Mouse (Mus musculus) effector memory CD4-positive, alpha-beta T cell, adult 5 months (primary cell): ENCODE results near the gene Vmn1r174. TPM values are rescaled to one million over a fixed set of nuclear protein-coding genes. Genes with fewer than 3 reads are reported as not detected.

Experiments used
- polyA plus RNA-seq: library from polyadenylated mRNA; unstranded; fragments of 100-300 nt; shearing (Covaris generic); gene quantifications from one replicate; pipeline ENCODE4 v1.2.1, GENCODE M21; 2017

Vmn1r174 gene
- polyA plus RNA-seq, result not detected

DNA sequence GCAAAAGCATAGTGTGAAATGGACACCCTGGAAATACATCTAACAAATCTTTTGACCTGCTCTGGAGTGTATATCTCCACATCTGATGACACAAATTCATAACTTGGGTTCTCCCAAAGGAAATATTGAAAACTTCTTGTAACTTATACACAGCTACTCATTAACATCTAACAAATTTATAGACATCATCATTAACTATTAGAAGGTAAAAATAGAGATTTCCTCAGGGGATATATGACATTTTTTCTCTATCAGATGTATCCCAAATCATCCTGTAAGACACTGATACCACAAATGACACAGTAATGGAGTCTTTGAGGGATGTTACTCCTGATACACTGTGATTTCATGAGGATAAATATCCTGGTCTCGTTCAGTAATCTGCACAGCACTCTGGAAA, at the start of gene Vmn1r174:
Gene Vmn1r174, plus strand, starts transcription at position 301 of the 400 bp plus-strand sequence.

GRCm38 (mm10) chr7:23810543-23810942, 58.5 kb downstream of the Vmn1r174 start, which contains the start of gene Vmn1r175:
Gene Vmn1r175 (minus strand): TSS chr7:23810643.

Other genes with a start within 250 kb of the Vmn1r174 start
- not detected for gene Vmn1r167, start 245.1 kb upstream of the Vmn1r174 start, polyA plus RNA-seq
- gene Vmn1r168, start 212.5 kb upstream of the Vmn1r174 start, polyA plus RNA-seq, result 0.09 TPM
- gene Vmn1r169, start 176.7 kb upstream of the Vmn1r174 start, polyA plus RNA-seq, result not detected
- gene Vmn1r170, start 146.1 kb upstream of the Vmn1r174 start, polyA plus RNA-seq, result not detected
- gene Vmn1r171, start 121.5 kb upstream of the Vmn1r174 start, polyA plus RNA-seq, result not detected
- gene Vmn1r172, start 94.0 kb upstream of the Vmn1r174 start, polyA plus RNA-seq, result not detected
- 0.07 TPM for gene Vmn1r173, start 51.6 kb upstream of the Vmn1r174 start, polyA plus RNA-seq
- gene Vmn1r175, start 58.4 kb downstream of the Vmn1r174 start, polyA plus RNA-seq, result not detected
- gene Vmn1r176, start 85.1 kb downstream of the Vmn1r174 start, polyA plus RNA-seq, result not detected
- not detected for gene Vmn1r177, start 114.2 kb downstream of the Vmn1r174 start, polyA plus RNA-seq
- gene Vmn1r178, start 139.7 kb downstream of the Vmn1r174 start, polyA plus RNA-seq, result not detected
- 0.22 TPM for gene Vmn1r179, start 174.7 kb downstream of the Vmn1r174 start, polyA plus RNA-seq
- gene Vmn1r180, start 198.4 kb downstream of the Vmn1r174 start, polyA plus RNA-seq, result not detected
- not detected for gene Vmn1r181, start 222.3 kb downstream of the Vmn1r174 start, polyA plus RNA-seq
- not detected for gene V1rd19, start 249.4 kb downstream of the Vmn1r174 start, polyA plus RNA-seq